Mouse (Mus musculus) monocyte, adult 5-6 weeks (primary cell): ENCODE measurements around the gene Rad54l. TPM values are rescaled to one million over a fixed set of nuclear protein-coding genes. Genes with fewer than 3 reads are reported as not detected.

ENCODE experiments used
- ATAC-seq: fragments of 153-309, 156-312 bp; replicated peaks from 2 replicates; pipeline ENCODE4 v1.8.0; 2017; ENCODE audit warnings: mild to moderate bottlenecking; ENCODE audit not compliant: low TSS enrichment, insufficient number of reproducible peaks, severe bottlenecking, poor library complexity, low FRiP score
- total RNA-seq: library from RNA; stranded (forward); fragments of 200-1000, 200-491, 200-594 nt; gene quantifications from 3 replicates; pipeline ENCODE4 v1.2.3, GENCODE M21; 2017

Gene Rad54l
- total RNA-seq, 1 experiment from 2014 or later: 2.1 TPM

DNA sequence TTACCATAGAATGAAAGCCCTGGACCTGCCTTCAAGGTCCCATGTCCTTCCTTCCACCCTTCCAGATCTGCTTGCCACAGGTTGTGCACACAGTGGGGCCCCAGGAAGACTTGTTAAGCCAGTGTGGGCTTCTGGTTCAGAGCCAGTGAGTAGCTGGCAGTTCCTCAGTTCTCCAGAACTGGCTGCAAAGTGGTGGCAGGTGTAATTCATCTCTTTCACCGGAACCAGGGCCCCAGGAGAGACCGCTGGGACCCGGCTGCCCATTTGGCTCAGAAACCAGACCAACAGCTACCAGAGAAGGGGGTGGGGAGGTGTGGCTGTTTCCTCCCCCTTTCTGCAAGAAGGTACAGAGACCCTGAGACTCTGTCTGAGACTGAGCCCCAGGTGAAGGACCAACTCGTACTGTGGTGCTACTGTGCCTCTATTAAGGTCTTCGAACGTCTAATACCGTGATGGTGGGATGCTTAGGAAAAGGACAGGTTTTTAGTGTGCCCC, 19.9 kb upstream of the Rad54l start:
- ATAC-seq: no peak

DNA sequence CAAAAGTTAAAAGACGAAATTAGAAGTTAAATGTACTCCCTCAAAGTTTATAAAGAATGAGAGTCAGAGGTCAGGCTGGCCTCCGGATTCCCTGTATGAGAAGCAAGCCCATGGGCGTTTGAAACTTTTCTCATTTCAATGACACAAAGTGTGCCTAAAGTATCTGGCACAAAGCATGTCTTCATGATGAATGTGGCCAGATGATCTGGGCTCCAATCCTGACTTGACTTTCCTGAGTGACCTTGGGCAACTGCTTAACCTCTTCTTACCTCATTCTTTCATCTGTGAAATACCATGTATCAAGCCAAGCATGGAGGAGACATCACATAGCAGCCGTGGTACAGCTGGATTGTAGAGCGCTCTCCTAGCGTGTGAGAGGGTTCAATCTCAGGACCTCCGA, 18.8 kb upstream of the Rad54l start:
- ATAC-seq: no peak

DNA sequence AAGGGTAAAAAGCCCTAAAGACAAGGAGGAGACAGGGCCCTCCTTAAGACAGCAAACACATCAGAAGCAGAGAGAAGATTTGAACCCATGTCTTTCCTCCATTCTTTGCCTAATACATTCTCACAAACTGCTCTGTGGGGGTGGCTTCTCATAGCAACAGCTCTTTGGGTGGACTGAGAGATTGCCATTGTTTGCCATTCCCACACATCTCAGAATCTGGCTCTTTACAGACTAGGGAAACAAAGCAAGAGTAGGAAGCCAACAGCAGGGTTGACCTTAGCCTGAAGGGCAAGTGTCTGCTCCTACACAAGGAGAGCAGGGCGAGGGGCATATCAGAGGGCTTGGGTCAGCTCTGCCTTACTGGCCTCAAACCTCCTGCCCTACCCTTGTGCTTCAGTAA, 18.2 kb upstream of the Rad54l start:
- ATAC-seq: no peak

DNA sequence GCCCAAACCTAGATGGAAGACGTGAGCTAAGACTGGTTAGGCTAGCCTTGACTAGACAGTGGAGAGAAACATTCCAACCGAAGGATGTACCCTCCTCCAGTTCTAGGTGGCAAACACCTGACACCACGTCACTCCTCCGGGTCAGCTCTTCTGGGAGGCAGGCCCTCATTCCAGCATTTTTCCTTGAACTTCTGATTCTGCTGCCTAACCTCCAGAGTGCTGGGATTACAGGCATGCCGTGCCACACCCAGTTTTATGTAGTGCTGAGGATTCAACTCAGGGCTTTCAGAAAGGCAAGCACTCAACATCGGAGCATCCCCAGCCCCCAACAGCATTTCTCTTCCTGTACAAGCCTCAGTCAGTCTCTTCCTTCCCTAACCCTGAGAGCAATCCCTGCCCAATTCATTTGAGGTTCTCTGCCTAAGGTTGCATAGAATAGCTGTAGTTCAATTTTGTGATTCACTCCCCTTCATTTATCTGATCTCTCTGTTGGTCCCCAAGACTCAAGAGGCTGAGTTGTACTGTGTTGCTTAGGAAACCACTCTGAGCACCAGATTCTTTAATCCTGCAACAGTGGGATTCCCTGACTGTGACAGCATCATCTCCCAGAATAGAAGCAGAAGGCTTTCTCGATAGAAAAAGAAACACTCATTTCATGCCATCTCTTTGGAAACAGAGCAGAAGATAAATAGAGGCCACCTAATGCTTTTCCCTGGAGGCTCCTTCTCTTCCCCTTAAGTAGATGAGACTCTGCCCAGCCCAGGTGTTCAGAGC, 17.5 kb upstream of the Rad54l start:
- no peak for ATAC-seq

DNA sequence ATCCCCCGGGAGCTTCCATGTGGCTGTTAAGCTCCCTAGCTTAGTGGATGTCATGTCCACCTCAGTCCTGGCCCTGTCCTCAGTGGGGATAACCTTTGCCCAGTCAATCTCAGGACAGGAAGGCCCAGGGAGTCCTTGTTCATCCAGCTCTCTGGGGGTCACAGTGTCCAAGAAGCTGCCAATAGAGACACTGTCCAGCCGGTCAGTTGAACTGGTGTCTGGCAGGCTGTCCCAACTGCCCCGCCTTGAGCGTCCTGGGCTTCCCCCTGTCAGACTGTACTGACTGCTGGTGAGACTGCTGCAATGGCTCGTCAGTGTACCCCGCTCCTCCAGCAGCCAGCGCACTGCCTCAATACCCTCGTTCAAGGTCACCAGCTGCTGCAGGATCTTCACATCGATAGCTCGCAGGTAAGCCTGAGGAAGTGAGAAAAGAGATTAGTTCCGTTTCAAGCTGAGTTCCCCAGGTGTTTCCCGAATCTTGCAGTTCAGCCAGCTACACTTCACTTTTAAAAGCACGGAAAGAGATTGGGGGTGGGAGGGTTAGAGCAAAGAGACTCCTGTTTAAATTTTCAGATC, 14.0 kb upstream of the Rad54l start:
- no peak for ATAC-seq

DNA sequence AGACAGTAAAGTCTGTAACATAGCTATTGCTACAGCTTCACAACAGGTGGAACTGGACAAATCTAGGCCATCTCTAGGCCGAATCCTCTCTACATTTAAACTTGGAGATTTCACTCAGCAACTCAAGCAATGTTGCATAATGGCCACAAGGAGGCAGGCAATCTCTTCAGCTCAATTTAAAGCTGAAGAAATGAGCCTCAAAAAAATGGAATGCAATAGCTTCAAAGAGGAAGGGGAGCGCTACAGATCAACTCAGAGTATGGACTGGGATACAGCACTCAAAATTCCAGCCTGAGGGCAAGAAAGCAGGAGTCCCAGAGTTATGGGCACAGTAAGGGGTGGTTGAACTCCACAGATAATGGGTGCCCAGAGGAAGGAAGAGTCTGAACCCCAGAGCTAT, 11.5 kb upstream of the Rad54l start:
- ATAC-seq: 0 out of 2 replicates have a peak, but pooled peaks have one; percentile 1

DNA sequence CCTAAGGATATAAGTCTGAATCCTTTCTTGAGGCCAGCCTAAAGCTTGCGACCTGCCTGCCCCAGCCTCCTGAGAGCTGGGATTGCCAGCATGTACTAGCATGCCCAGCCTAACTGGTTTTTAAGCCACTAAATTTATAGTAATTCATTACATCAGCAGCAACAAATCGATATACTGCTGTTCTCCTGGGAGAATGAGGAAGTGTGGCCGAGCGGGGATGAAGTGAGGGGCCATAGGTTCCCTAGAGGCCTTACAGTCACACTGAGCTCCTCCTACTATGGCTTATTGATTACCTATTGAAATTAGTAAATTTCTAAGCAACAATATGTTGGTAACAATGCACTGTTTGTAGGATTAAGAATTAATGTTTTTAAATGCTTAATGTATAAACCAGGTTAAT, 9.6 kb upstream of the Rad54l start:
- no peak for ATAC-seq

DNA sequence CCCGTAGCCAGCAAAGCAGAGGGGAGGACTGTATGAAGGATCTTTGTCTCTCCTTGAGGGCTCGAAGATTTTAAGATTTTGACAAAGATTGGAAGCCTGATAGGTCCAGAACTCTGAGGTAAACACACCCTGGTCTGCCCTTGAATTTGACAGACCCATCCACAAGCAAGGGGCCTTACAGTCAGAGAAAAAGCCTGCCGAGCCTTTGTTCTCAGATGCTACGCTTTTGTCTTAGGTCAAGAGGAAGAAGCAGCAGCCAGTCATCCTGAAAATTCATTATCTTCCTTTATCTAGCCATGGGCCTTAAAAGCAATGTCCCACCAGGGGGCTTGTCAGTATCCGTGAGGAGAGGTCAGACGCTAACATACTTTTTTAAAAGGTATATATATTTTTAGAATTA, 4.5 kb upstream of the Rad54l start:
- no peak for ATAC-seq

DNA sequence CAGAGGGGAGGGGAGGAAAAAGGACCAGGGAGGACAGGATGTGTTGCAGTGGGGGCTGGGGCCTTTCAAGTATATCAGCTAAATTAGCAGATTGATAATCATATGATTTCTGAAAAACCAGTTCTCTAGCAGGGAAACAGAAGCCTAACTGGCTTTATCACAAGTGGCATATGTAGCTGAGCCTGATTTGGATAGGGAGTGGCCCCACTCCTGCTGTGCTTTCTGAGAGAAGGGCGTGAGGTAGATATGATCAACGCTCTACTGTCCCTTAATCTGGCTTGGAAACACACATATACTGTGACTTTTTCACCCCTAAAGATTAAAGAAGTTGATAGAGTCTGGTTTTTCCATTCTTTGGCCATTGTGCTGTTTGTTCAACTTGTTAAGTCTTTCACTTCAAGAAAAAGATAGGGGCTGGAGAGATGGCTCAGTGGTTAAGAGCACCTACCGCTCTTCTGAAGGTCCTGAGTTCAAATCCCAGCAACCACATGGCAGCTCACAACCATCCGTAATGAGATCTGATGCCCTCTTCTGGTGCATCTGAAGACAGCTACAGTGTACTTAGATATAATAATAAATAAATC, 2.4 kb upstream of the Rad54l start:
- ATAC-seq: no peak

DNA sequence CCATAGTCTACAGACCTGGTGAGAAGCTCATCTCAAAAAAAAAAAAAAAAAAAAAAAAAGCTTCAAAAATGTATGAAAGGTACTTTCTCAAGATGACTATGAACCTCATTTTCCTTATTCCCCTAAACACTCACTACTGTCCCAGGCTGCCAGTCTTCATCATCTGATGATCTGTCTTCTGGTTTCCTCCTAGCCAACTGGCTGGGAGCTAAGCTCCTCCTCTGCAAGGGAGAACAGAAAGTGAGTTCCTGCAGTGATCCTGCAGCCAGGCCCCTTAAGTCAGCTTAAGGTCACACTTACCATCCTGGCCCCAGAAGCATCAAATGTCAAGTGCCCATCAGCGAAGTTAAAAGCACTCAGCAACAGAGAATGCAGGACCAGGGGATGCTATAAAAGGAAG, 728 bp downstream of the Rad54l start:
- ATAC-seq: 0 out of 2 replicates have a peak, but pooled peaks have one; percentile 28

DNA sequence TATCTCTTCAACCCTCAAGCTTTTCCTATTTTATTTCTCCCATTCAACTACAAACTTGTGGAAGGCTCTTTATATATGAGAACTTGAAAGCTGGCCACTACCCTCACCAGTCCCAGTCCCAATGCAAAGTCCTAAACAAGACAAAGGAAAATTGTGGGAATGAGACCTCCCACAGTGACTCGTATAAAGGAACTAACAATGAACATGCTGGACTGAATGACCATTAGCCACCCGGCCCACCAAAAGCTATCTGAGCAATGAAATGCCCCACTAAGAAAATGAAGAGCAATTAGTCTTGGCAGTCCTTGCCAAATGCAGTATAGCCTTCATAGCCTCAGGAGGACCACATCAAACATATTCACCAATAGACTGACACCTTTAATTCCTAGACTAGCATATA, 12.0 kb downstream of the Rad54l start:
- no peak for ATAC-seq

DNA sequence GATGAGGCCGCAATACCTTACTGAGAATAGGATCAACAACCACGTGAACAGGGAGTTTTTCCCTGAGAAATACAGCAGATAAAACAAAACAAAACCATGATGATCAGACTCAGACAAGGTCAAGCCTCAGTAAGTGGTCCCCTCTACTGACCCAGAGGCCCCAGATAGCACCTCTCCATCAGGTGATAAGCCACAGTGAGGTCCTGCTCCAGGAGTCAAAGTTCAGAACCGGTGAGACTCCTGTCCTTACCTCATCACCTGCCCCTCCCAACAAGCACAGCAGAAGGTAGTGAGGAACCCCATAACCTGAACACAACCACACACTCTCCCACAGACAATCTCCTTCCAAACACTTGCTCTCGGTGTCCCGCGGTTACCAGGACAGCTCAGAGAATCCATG, 12.8 kb downstream of the Rad54l start:
- ATAC-seq: no peak

DNA sequence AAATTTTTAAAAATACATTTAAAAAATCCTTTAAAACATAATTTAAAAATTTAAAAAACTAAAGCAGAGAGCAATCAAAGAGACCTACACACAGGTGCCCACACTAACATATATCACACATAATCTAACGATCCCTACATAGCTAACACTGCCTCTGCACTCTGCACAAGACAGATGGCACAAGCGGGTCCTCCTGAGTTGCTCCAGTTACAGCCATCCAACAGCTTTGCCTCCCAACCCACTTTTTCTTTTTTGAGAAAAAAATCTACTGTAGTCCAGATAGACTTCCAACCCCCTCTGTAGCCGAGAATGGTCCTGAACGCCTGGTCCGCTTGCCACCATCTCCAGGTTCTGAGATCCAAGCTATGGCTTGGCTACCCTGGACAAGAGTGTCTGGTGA, 18.2 kb downstream of the Rad54l start:
- ATAC-seq: no peak

DNA sequence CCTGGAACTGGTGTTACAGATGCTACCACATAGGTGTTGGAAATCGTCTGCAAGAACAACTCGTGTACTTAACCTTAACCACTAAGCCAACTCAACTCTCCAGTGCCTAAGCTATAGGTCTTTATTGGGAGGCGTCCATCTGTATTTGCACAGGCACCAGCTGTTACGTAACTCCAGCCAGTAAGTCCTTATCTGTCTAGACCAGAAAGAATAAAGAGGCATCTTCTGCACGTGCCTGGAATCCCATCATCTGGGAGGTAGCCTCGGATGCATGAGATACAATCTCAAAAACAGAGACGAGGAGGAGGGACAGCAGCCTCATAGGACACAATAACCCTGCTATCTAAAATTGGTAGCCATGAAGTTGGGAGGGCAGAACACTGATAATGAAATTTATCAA, 22.5 kb downstream of the Rad54l start:
- no peak for ATAC-seq

DNA sequence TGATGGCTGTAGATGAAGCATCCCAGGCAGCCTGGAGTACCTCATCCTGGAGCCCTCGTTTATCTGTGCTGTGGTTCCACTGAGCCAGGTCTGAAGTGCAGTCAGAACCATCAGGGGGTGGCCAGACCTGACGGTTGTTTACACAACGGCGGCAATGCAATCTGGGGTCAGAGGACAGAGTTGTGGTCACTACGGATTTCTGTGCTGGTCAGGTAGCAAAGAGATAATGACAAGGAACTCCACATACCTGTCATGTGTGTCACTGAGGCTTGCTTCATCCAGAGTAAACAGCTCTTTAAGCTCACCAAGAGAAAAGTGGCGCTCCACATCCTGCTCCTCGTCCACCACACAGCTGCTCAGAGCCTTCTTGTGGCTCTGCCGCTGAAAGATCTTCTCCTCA, 26.3 kb downstream of the Rad54l start:
- ATAC-seq: no peak

DNA sequence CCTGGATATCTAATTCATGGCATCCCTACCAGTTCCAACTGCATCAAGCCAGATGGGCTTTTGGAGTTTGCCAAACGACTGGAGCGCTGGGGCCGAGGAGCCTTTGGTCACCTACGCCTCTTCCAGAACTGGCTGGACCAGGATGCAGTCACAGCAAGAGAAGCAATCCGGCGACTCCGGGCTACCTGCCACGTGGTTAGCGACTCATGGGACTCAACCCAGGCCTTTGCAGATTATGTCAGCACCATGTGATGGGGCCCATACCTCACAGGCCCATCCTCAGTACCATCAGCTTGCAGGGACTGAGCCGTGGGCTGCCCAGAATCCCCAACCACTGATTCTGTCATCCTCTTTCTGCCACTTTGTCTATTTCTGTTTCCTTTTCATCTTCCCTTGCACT, 27.2 kb downstream of the Rad54l start:
- ATAC-seq: no peak

DNA sequence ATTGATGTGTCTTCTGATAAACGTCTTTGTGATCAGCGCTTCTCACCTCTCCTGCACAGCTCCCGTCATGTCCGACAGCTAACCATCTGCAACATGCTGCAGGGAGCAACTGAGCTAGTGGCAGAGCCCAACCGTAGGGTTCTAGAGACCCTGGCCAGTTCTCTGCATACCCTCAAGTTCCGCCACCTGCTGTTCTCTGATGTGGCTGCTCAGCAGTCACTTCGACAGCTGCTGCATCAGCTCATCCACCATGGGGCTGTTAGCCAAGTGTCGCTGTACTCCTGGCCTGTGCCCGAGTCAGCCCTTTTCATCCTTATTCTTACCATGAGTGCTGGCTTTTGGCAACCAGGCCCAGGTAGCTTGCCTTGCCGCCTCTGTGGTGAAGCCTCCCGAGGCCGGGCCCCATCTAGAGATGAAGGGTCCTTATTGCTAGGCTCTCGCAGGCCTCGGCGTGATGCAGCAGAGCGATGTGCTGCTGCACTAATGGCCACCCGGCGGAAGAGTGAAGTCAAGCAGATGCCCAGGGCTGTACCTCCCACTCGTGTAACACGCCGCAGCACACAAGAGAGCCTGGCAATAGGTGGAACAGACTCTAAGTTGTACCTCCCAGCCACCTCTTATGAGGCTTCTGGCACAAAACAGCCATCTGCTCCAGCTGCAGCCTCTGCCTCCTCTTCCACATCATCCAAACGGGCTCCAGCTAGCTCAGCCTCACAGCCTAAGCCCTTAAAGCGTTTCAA, 34.8 kb downstream of the Rad54l start:
- 0 out of 2 replicates have a peak, but pooled peaks have one; percentile 13 for ATAC-seq

DNA sequence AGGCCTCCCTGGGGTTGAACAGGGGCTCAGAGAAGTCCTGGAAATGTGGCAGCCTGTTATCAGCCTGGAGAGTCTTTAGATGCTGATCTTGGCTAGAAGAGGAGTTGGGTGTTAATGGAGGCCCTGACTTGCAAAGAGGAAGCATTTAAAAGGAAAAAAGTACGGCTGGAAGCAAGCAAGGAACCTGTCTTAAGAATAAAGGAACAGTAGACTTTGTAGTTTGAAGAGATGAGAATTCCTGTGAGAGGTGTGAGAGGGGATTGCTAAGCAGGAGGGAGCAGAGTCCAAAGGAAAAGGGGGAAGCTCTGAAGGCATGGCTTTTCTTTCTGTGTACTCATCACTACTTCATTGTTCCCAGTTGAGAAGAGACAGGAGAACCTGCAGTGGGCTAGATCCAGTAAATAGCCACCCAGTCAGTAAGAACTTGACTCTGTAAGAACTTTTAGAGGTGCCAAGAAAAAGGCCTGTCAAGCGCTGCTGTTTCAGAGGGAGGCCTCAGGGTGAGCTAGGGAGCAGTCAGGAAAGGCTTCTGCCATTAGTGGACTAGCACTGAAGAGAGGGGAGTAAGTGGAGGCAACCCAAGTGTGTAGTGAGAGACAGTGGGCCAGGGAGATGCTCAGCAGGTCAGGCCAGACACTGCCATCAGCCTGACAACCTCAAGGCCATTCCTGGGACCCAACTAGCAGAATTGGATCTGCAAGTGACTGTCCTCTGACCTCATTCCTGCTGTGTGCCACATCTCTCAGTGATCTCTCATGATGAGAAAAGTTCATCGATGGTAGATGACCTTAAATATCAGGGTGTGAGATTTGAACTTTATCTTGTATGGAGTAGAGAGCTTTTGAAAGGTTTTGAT, 46.0 kb downstream of the Rad54l start:
- ATAC-seq: no peak
